Mouse (Mus musculus): ENCODE data around the gene Smad5. TPM values are rescaled to one million over a fixed set of nuclear protein-coding genes. Genes with fewer than 3 reads are reported as not detected.

Smad5 gene
- polyA plus RNA-seq, 1 experiment from 2014 or later: 14.5 TPM

DNA sequence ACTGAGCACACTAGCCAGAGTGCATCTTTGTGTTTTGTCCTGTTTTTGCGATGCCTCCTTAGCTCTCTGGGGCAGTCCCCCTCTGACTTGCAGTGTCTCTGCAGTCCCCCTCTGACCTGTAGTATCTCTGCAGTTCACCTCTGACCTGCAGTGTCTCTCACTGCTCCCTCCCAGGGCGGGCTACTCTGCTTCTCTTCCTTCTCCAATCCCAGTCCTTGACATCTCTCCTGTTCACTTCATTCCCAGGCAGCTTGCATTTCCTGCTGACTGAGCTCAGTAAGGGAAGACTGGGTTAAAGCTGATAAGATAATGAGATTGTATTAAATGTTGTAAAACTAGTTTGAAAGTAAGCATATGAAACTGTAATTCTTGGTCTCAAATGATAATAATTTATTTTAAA lies 7.8 kb downstream of the Smad5 start:
- ATAC-seq: peak; percentile 64

DNA sequence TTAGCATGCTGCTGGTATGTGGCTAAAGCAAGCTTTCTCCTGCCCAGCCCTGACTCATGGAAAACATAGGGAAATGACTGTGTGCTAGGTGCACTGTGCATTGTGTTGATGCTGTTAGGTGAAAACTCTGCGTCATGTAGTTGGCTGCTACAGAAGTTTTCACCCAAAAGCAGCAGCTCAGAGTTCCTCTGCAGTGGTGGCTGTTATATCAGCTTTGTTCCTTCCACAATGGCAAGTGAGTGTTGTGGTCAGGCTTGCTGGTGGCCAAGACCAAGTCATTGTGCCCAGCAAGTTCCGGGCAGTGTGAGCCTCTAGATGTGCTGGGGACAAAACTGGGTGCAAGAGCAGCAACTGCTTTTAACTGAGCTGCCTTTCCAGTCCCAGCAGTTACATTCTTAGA lies 9.4 kb downstream of the Smad5 start:
- Histone ChIP-seq H3K9me3 (ENCODE audit: control insufficient read depth, low read length) (no peaks in the 10 kb centered on the region), H3K36me3 (ENCODE audit: control insufficient read depth, insufficient read depth, low read length) (no peaks in the 10 kb centered on the region), H3K9ac (ENCODE audit: low read depth, low read length) (no peak overlapping the region), H3K27me3 (replicated peaks; ENCODE audit: control insufficient read depth, insufficient read depth, low read length) (no peaks in the 10 kb centered on the region), H3K4me2 (ENCODE audit: low read depth, low read length) (no peak overlapping the region), H3K27ac (ENCODE audit: low read length) (no peak overlapping the region), H3K4me3 (ENCODE audit: low read length) (no peak overlapping the region), H3K4me1 (ENCODE audit: control insufficient read depth, insufficient read depth, low read length) (peaks cover 21% of the 10 kb centered on the region)
- no peak for ATAC-seq
- WGBS: 97% methylated on average over 2 of the region's 2 CpGs

More for the DNA sequence above, 7.8 kb downstream of the Smad5 start:
- no peak overlapping the region for H3K9ac ChIP-seq (ENCODE audit: low read depth, low read length)
- H3K4me2 ChIP-seq (ENCODE audit: low read depth, low read length): no peak overlapping the region
- peak overlapping the region; percentile 27; the same call in 1 of the 2 replicates for H3K27ac ChIP-seq (ENCODE audit: low read length)
- H3K4me1 ChIP-seq (ENCODE audit: control insufficient read depth, insufficient read depth, low read length): peaks cover 27% of the 10 kb centered on the region
- H3K9me3 ChIP-seq (ENCODE audit: control insufficient read depth, low read length): no peaks in the 10 kb centered on the region
- WGBS: 40% methylated on average over 2 of the region's 2 CpGs
- H3K27me3 ChIP-seq (replicated peaks; ENCODE audit: control insufficient read depth, insufficient read depth, low read length): no peaks in the 10 kb centered on the region
- H3K4me3 ChIP-seq (ENCODE audit: low read length): no peak overlapping the region
- no peaks in the 10 kb centered on the region for H3K36me3 ChIP-seq (ENCODE audit: control insufficient read depth, insufficient read depth, low read length)

DNA sequence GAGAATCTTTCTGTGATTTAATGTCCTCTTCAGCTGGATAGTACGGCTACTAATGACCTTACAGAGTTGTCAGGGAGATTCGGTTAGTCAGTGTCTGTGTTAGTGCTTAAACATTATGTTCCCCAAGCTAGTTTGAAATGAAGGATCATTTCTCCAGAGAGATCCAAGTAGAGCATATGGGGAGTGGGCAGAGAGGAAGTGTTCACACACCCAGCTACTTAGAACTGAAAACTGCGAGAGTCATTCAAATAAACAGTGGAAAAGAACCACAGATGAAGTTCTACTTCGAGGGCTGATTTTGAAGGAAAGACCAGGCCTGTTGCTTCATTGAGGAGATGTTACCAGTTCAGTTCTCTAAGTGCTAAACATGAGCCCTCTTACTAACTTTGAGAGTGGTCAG lies 23.7 kb downstream of the Smad5 start:
- WGBS: 73% methylated on average over 4 of the region's 4 CpGs
- Histone ChIP-seq H3K4me3 (ENCODE audit: low read length) (no peak overlapping the region), H3K4me1 (ENCODE audit: control insufficient read depth, insufficient read depth, low read length) (no peaks in the 10 kb centered on the region; the same call in 1 of the 2 replicates), H3K27ac (ENCODE audit: low read length) (no peak overlapping the region), H3K9ac (ENCODE audit: low read depth, low read length) (no peak overlapping the region), H3K27me3 (replicated peaks; ENCODE audit: control insufficient read depth, insufficient read depth, low read length) (no peaks in the 10 kb centered on the region), H3K9me3 (ENCODE audit: control insufficient read depth, low read length) (no peaks in the 10 kb centered on the region), H3K4me2 (ENCODE audit: low read depth, low read length) (no peak overlapping the region), H3K36me3 (ENCODE audit: control insufficient read depth, insufficient read depth, low read length) (peaks cover 4% of the 10 kb centered on the region; the same call in 1 of the 2 replicates)
- no peak for ATAC-seq

DNA sequence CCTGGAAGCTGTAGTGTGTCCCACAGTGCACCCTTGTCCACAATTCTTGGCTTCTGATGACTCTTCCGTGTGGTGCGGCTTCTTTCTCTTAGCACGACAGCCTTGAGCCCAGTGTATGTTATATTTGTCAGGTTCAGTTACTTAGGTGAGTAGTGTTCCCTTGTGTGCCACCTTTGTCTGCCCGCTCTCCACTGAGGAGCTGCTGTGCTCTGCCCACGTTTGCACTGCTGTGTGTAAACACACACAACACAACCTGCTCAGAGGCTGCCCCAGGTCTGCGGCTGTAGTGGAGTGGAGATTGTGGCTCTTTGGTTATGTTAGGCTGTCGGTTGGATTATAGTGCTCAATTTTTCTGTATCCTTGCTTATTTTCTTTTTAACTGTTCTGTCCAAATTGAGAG lies 26.2 kb downstream of the Smad5 start:
- WGBS: 89% methylated on average over 7 of the region's 7 CpGs

DNA sequence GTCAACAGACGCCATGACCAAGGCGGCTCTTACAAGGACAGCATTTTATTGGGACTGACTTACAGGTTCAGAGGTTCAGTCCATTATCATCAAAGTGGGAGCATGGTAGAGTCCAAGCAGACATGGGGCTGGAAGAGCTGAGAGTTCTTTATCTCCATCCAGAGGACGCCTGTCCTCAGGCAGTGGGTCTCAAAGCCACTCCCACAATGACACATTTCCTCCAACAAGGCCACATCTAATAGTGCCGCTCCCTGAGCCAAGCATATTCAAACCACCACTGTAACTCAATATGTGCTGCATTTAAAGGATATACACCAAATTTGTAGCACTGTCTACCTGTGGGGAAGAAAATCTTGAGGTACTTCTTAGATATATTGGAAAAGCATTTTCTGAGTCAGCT lies 31.8 kb downstream of the Smad5 start:
- Histone ChIP-seq H3K27ac (ENCODE audit: low read length) (no peak overlapping the region), H3K4me2 (ENCODE audit: low read depth, low read length) (no peak overlapping the region), H3K36me3 (ENCODE audit: control insufficient read depth, insufficient read depth, low read length) (peaks cover 7% of the 10 kb centered on the region), H3K27me3 (replicated peaks; ENCODE audit: control insufficient read depth, insufficient read depth, low read length) (no peaks in the 10 kb centered on the region), H3K4me1 (ENCODE audit: control insufficient read depth, insufficient read depth, low read length) (no peaks in the 10 kb centered on the region), H3K9me3 (ENCODE audit: control insufficient read depth, low read length) (no peaks in the 10 kb centered on the region), H3K4me3 (ENCODE audit: low read length) (no peak overlapping the region), H3K9ac (ENCODE audit: low read depth, low read length) (no peak overlapping the region)
- WGBS: 79% methylated on average over 4 of the region's 4 CpGs
- ATAC-seq: no peak

More for the DNA sequence above, 26.2 kb downstream of the Smad5 start:
- ATAC-seq: no peak
- no peak overlapping the region for H3K9ac ChIP-seq (ENCODE audit: low read depth, low read length)
- H3K4me2 ChIP-seq (ENCODE audit: low read depth, low read length): no peak overlapping the region
- H3K4me3 ChIP-seq (ENCODE audit: low read length): no peak overlapping the region
- H3K9me3 ChIP-seq (ENCODE audit: control insufficient read depth, low read length): no peaks in the 10 kb centered on the region
- no peaks in the 10 kb centered on the region; the same call in 1 of the 2 replicates for H3K4me1 ChIP-seq (ENCODE audit: control insufficient read depth, insufficient read depth, low read length)
- peaks cover 6% of the 10 kb centered on the region for H3K36me3 ChIP-seq (ENCODE audit: control insufficient read depth, insufficient read depth, low read length)
- H3K27ac ChIP-seq (ENCODE audit: low read length): no peak overlapping the region
- no peaks in the 10 kb centered on the region for H3K27me3 ChIP-seq (replicated peaks; ENCODE audit: control insufficient read depth, insufficient read depth, low read length)

DNA sequence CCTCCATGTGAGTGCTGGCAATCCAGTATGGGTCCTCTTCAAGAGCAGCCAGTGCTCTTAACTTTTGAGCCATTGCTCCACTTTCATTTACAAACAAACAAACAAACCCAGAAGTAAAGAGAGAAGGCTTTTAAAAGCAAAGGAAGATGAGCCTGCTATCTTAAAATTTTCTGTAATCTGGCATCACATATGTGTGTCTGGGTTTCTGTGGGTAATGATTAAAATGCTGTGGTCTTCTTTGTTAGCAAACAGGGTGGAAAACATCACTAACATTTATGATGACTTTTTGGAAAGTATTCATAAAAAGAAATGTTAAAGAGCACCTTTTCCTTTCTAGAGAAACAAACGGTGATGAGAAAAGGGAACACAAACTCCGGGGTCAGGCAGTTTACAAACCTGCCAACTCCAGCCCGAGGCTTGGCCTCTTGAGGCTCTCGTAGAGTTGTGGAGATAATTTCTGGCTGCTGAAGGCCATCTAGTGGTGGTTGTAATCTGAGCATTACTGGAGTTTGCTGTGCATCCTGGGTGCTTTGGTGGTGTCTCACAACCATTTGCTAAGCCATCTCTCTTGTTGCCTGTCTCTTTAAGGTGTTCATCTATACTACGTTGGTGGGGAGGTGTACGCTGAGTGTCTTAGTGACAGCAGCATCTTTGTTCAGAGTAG lies 32.5 kb downstream of the Smad5 start:
- Histone ChIP-seq H3K9me3 (ENCODE audit: control insufficient read depth, low read length) (no peaks in the 10 kb centered on the region), H3K9ac (ENCODE audit: low read depth, low read length) (no peak overlapping the region), H3K36me3 (ENCODE audit: control insufficient read depth, insufficient read depth, low read length) (peaks cover 7% of the 10 kb centered on the region), H3K27me3 (replicated peaks; ENCODE audit: control insufficient read depth, insufficient read depth, low read length) (no peaks in the 10 kb centered on the region), H3K4me1 (ENCODE audit: control insufficient read depth, insufficient read depth, low read length) (no peaks in the 10 kb centered on the region), H3K4me2 (ENCODE audit: low read depth, low read length) (no peak overlapping the region), H3K27ac (ENCODE audit: low read length) (no peak overlapping the region), H3K4me3 (ENCODE audit: low read length) (no peak overlapping the region)
- 50% methylated on average over 6 of the region's 6 CpGs for WGBS
- ATAC-seq: no peak

DNA sequence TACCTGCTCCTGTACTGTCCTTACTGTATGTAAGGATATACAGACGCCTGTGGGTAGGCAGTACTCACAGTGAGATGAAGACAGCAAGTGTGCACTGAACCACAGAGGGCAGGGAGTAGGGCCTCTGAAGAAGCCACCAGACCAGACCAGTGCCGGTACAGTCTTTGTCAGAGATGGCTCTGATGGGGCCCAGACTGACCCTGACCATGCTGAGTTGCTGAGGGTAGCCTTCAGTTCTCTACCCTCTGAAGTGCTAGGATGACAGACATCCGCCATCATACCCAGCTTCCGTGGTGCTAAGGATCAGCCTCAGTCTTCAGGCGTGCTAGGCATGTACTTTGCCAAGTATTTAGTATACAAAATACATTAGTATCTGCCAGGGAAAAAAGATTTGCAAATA lies 36.7 kb downstream of the Smad5 start:
- 94% methylated on average over 5 of the region's 5 CpGs for WGBS
- Histone ChIP-seq H3K4me1 (ENCODE audit: control insufficient read depth, insufficient read depth, low read length) (no peaks in the 10 kb centered on the region), H3K27ac (ENCODE audit: low read length) (no peak overlapping the region), H3K4me2 (ENCODE audit: low read depth, low read length) (no peak overlapping the region), H3K9ac (ENCODE audit: low read depth, low read length) (no peak overlapping the region), H3K9me3 (ENCODE audit: control insufficient read depth, low read length) (no peaks in the 10 kb centered on the region), H3K4me3 (ENCODE audit: low read length) (no peak overlapping the region), H3K27me3 (replicated peaks; ENCODE audit: control insufficient read depth, insufficient read depth, low read length) (no peaks in the 10 kb centered on the region), H3K36me3 (ENCODE audit: control insufficient read depth, insufficient read depth, low read length) (peaks cover 5% of the 10 kb centered on the region)
- ATAC-seq: no peak

DNA sequence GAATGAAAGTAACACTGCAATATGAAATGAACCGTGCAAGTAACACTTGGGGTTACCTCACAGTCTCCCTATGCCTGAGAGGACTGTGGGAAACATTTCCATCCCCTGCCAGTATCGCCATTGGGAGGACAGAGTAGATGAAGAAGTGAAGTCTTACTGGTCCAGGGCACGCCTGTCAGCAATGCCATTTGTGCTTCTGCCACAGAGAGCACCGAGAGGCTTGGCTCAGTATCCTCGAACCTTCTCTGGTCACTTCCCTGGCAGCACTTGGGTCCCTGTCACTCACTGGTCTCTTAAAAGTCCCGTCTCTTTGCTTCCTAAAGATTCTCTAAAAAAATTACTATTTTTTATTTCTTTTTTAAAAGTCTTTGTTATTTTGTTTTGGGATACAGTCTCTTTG lies 37.7 kb downstream of the Smad5 start:
- H3K36me3 ChIP-seq (ENCODE audit: control insufficient read depth, insufficient read depth, low read length): peaks cover 5% of the 10 kb centered on the region
- no peak overlapping the region for H3K4me3 ChIP-seq (ENCODE audit: low read length)
- no peak overlapping the region for H3K4me2 ChIP-seq (ENCODE audit: low read depth, low read length)
- H3K9me3 ChIP-seq (ENCODE audit: control insufficient read depth, low read length): no peaks in the 10 kb centered on the region
- no peak for ATAC-seq
- H3K27me3 ChIP-seq (replicated peaks; ENCODE audit: control insufficient read depth, insufficient read depth, low read length): no peaks in the 10 kb centered on the region
- WGBS: 92% methylated on average over 6 of the region's 6 CpGs
- H3K9ac ChIP-seq (ENCODE audit: low read depth, low read length): no peak overlapping the region
- H3K4me1 ChIP-seq (ENCODE audit: control insufficient read depth, insufficient read depth, low read length): no peaks in the 10 kb centered on the region
- no peak overlapping the region for H3K27ac ChIP-seq (ENCODE audit: low read length)

DNA sequence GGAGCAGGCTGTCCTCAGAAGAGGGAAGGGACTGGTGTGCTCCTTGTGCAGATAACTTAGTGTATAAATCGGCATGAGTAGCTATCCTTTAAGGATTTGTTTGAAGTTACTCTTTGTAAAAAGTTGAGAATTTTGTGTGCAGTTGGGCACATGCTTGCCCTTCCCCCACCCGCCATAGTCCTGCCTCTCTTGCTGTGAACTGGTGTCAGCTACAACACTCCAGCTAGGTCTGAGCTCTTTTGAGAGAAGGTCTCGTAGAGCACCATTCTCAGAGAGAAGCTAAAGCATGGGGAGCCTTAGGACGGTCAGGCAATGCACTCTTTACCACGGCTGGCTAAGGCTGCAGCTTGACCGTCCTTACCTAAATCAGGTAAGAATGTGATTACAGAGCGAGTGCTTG lies 38.9 kb downstream of the Smad5 start:
- Histone ChIP-seq H3K36me3 (ENCODE audit: control insufficient read depth, insufficient read depth, low read length) (peaks cover 5% of the 10 kb centered on the region), H3K4me1 (ENCODE audit: control insufficient read depth, insufficient read depth, low read length) (no peaks in the 10 kb centered on the region), H3K9me3 (ENCODE audit: control insufficient read depth, low read length) (no peaks in the 10 kb centered on the region), H3K9ac (ENCODE audit: low read depth, low read length) (no peak overlapping the region), H3K27me3 (replicated peaks; ENCODE audit: control insufficient read depth, insufficient read depth, low read length) (no peaks in the 10 kb centered on the region), H3K4me3 (ENCODE audit: low read length) (no peak overlapping the region), H3K4me2 (ENCODE audit: low read depth, low read length) (no peak overlapping the region), H3K27ac (ENCODE audit: low read length) (no peak overlapping the region)
- WGBS: 86% methylated on average over 7 of the region's 7 CpGs
- no peak for ATAC-seq
